Mouse (Mus musculus): ENCODE data around the gene Tsacc. TPM values are rescaled to one million over a fixed set of nuclear protein-coding genes. Genes with fewer than 3 reads are reported as not detected.
"Not testable (repeated sequence)": the region's sequence is repeated elsewhere in the genome, so short reads cannot be mapped to it uniquely, and the experiment has no call there.

Tsacc gene
- polyA plus RNA-seq, 1 experiment from 2014 or later: 2.1 TPM

DNA sequence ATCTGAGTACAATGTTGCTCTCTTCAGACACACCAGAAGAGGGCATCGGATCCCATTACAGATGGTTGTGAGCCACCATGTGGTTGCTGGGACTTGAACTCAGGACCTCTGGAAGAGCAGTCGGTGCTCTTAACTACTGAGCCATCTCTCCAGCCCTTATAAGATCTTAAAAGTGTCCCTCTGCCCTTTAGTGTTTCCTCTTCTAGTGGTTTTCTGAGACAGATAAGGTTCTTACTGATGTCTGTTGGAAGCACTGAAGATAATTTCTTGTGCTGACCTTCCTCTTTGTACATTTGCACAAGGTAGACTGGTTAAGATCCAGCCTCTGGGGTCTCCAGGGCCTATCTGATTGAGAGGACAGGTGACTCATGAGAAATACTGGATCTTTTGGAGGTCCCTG lies 25.5 kb downstream of the Tsacc start:
- not testable (repeated sequence) for H3K27ac ChIP-seq; H3K4me3 ChIP-seq (ENCODE audit: inconsistent target); H3K36me3 ChIP-seq (ENCODE audit: inconsistent target); H3K79me2 ChIP-seq (ENCODE audit: inconsistent target)
- WGBS (ENCODE audit: missing documents): no CpG with 5 or more reads among the region's 2 CpGs

DNA sequence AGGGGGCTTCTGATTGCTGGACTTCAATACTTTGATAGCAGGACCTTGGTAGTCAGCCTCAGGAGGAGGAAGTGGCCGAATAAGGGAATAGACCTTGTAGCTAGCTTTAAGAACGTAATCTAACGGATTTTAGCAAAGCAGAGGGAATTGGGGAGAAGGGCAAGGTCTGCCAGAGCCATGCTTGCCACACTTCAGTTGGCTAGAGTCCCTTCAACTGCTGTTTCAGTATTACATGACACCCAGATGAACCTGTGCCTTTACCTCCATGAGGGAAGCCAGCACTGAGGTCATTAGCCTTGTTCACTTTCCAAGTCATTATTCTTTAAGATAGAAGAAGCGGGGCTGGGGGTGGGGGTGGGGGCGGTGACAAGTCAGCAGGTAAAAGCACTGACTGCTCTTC lies 27.8 kb downstream of the Tsacc start:
- H3K27ac ChIP-seq: no peak overlapping the region
- no peaks in the 10 kb centered on the region for H3K79me2 ChIP-seq (ENCODE audit: inconsistent target)
- H3K4me3 ChIP-seq (ENCODE audit: inconsistent target): no peak overlapping the region
- H3K36me3 ChIP-seq (ENCODE audit: inconsistent target): no peaks in the 10 kb centered on the region
- WGBS (ENCODE audit: missing documents): 92% methylated on average over 5 of the region's 5 CpGs

DNA sequence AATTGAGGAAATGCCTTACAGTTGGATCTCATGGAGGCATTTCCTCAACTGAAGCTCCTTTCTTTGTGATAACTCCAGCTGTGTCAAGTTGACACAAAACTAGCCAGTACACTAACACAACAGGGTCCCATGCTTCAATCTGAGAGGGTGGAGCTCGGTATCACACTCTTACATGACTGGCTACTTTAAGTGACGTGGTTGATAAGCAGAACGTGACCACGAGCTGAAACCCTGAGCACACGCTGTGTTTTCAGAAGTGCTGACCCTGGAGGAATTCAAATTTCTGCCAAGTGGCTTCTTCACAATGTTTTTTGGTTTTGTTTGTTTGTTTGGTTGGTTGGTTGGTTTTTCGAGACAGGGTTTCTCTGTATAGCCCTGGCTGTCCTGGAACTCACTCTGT lies 28.8 kb downstream of the Tsacc start:
- not testable (repeated sequence) for H3K4me3 ChIP-seq (ENCODE audit: inconsistent target); H3K27ac ChIP-seq; H3K36me3 ChIP-seq (ENCODE audit: inconsistent target); H3K79me2 ChIP-seq (ENCODE audit: inconsistent target)
- 76% methylated on average over 6 of the region's 6 CpGs for WGBS (ENCODE audit: missing documents)

DNA sequence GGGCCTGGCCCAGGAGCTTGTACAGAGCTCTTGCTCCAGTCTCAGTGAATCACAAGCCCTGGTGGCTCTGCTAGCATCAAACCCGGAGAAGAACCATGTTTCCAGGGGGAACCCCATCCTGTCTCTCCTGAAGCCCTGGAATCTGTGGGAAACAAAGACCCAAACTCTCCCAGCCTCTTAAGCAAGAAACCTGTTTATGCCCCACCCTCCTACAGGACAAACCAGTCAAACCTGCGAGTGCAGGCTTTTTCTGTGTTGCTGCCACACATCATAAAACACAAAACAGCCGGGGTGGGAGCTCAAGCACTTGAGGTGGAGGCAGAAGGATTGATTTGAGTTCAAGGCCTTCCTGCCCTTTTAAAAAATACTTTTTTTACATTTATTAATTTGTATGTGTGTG lies 34.5 kb downstream of the Tsacc start:
- Histone ChIP-seq H3K4me3 (ENCODE audit: inconsistent target) (no peak overlapping the region), H3K27ac (no peak overlapping the region), H3K36me3 (ENCODE audit: inconsistent target) (no peaks in the 10 kb centered on the region), H3K79me2 (ENCODE audit: inconsistent target) (no peaks in the 10 kb centered on the region)
- 83% methylated on average over 3 of the region's 3 CpGs for WGBS (ENCODE audit: missing documents)

DNA sequence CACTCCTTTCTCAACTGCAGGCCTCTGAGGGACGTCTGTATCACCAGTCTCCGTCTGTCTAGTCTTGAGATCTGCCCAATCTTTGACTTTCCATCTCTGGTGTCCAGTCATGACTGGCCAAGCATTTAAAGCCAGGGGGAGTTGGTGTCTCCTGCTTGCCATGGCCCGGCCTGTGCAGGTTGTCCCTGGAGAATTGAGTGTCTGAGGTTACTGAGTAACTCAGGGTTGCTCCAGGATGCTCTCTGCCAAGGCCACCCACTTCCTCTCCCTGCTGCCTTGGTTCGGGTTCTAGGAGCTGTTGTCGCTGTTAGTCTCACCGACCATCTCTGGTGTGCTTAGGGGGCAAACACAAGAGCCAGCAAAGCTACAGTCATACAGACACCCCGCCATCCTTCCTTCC lies 40.4 kb downstream of the Tsacc start:
- 73% methylated on average over 7 of the region's 7 CpGs for WGBS (ENCODE audit: missing documents)
- H3K36me3 ChIP-seq (ENCODE audit: inconsistent target): no peaks in the 10 kb centered on the region
- no peak overlapping the region for H3K4me3 ChIP-seq (ENCODE audit: inconsistent target)
- no peak overlapping the region for H3K27ac ChIP-seq
- no peaks in the 10 kb centered on the region for H3K79me2 ChIP-seq (ENCODE audit: inconsistent target)

DNA sequence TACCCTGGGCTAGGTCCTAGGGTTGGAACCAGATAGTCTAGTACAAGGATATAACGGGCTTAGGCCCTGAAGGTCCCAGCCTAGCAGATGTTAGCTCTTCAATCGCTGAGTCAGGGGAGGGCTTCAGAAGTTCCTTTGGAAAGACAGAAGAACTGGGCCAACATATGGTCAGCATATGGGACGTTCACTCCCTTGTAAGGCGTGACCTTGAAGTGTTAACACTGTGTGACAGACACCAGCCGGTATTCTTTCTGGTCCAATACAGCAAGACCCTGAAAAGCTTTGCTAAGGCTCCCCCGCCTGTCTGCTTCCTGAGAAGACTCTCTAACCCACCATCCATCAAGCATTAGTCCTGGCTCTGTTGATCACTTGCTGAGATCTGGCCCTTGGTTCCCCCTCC lies 40.8 kb downstream of the Tsacc start:
- WGBS (ENCODE audit: missing documents): 87% methylated on average over 6 of the region's 6 CpGs

DNA sequence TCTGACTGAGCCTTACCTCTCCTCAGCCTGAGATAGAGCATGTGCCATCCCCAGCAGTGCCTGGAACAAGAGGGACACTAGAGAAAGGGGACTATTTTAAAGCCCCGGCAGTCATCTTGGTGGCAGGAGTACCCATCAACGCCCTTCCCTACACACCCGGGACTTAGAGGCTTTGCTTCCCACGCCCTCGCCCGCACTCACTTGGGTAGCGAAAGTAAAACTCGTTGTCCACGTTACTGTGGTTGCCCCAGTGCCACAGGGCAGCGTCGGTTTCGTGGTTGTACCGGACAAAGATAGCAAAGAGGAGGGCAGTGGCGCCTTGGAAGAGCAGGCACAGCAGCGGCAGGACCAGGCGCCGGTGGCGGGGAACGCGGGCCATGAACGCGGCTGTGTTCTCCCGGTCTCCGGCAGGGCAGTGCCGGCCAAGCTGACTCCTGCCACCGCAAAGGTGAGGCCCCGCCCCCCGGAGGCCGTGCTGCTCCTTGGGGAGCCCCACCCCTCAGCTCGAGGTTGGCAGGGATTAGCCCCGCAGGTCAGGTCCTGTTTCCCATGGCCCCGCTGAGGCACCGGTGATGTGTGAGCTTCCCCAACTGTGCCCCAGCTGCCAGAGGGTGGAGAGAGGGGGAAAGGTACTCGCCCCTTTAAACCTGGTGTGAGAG lies 42.4 kb downstream of the Tsacc start, which contains the start of gene Rhbg:
Gene Rhbg, minus strand, starts transcription at position 442 of the 659 bp plus-strand sequence.
- H3K79me2 ChIP-seq (ENCODE audit: inconsistent target): no peaks in the 10 kb centered on the region
- 2% methylated on average over 28 of the region's 34 CpGs for WGBS (ENCODE audit: missing documents)
- H3K36me3 ChIP-seq (ENCODE audit: inconsistent target): no peaks in the 10 kb centered on the region
- no peak within 1 kb of the TSS for H3K27ac ChIP-seq
- H3K4me3 ChIP-seq (ENCODE audit: inconsistent target): peak within 1 kb of the TSS; percentile 7; the same call in 1 of the 2 replicates

More for the DNA sequence above, 40.8 kb downstream of the Tsacc start:
- no peaks in the 10 kb centered on the region for H3K36me3 ChIP-seq (ENCODE audit: inconsistent target)
- no peak overlapping the region for H3K4me3 ChIP-seq (ENCODE audit: inconsistent target)
- H3K27ac ChIP-seq: no peak overlapping the region
- no peaks in the 10 kb centered on the region for H3K79me2 ChIP-seq (ENCODE audit: inconsistent target)

DNA sequence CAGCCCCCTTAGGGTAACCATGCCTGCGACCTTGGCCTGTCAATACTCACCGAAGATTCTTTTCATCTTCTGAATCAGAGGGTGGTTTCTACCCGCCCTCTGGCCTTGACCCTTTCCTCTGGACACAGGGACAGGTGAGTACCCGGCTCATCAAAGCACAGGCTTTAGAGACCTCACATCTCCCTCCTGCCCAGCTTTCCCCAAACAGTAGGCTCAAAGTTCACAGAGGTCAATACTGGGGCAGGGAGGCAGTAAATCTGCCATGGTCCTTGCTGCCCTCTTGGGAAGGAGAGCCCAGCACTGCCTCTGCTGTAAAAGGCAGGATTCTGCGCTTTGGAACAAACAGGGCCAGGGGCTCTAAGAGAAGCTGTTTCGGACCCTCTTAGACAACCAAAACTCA lies 44.1 kb downstream of the Tsacc start:
- Histone ChIP-seq H3K4me3 (ENCODE audit: inconsistent target) (no peak overlapping the region), H3K27ac (no peak overlapping the region), H3K79me2 (ENCODE audit: inconsistent target) (no peaks in the 10 kb centered on the region), H3K36me3 (ENCODE audit: inconsistent target) (no peaks in the 10 kb centered on the region)
- 91% methylated on average over 6 of the region's 6 CpGs for WGBS (ENCODE audit: missing documents)

DNA sequence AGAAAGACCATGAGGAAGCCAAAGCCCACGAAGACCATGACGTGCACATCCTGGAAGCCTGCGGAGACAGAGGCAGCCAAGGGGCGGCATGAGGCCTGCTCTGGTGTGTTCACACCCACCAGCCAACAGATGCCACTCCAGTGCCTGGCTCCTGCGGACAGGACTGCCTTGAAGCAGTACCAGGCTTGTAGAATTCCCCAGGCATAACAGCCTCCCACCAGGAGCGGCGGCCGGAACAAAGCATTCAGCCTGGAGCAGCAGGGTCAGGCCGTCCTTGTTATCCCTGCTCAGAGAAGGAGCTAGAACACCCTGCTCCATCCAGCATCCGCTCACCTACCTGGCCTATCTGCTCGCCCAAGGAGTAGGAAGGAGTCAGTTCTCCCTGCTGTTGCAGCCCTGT lies 48.4 kb downstream of the Tsacc start:
- no peaks in the 10 kb centered on the region for H3K79me2 ChIP-seq (ENCODE audit: inconsistent target)
- no peaks in the 10 kb centered on the region for H3K36me3 ChIP-seq (ENCODE audit: inconsistent target)
- 67% methylated on average over 8 of the region's 11 CpGs for WGBS (ENCODE audit: missing documents)
- H3K27ac ChIP-seq: no peak overlapping the region
- H3K4me3 ChIP-seq (ENCODE audit: inconsistent target): no peak overlapping the region

DNA sequence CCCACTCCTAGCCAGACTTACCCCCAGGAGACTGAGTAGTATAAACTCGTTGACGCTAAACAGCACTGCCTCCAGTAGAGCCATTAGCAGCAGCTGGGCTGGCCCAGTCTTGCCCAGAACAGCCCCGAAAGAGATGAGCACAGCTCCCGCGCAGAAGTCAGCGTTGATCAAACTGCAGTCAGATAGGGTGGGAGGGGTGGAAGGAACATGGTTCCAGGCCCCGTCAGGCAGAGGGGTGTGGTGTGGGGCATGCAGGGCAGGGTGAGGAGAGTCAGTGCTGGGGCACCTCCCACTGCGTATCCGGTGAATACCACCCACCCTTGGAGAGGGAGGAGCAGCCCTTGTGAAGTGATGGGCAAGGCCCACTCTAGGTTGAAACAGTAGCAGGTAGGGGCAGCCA lies 49.1 kb downstream of the Tsacc start:
- Histone ChIP-seq H3K79me2 (ENCODE audit: inconsistent target) (no peaks in the 10 kb centered on the region), H3K36me3 (ENCODE audit: inconsistent target) (no peaks in the 10 kb centered on the region), H3K27ac (no peak overlapping the region), H3K4me3 (ENCODE audit: inconsistent target) (no peak overlapping the region)
- WGBS (ENCODE audit: missing documents): 88% methylated on average over 9 of the region's 9 CpGs

DNA sequence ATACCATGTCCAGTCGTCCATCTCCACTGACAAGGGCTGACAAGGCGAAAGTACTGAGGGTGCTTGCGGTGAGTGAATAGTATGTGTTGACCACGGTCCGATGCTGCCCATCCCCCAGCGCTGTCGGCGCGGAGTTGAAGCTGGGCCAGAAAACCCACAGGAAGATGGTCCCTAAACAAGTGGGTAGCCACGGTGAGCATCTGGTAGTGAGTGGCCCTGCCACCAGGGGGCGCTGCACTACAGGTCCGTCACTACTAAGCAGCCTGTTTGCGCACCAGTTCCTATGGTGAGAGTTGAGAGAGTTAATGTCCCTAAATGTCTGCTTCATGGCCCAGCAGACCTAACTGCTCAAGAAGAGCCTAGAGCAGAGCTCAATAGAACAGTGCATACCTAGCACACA lies 51.0 kb downstream of the Tsacc start:
- Histone ChIP-seq H3K36me3 (ENCODE audit: inconsistent target) (no peaks in the 10 kb centered on the region), H3K27ac (no peak overlapping the region), H3K79me2 (ENCODE audit: inconsistent target) (no peaks in the 10 kb centered on the region), H3K4me3 (ENCODE audit: inconsistent target) (no peak overlapping the region)
- WGBS (ENCODE audit: missing documents): 9% methylated on average over 13 of the region's 13 CpGs

DNA sequence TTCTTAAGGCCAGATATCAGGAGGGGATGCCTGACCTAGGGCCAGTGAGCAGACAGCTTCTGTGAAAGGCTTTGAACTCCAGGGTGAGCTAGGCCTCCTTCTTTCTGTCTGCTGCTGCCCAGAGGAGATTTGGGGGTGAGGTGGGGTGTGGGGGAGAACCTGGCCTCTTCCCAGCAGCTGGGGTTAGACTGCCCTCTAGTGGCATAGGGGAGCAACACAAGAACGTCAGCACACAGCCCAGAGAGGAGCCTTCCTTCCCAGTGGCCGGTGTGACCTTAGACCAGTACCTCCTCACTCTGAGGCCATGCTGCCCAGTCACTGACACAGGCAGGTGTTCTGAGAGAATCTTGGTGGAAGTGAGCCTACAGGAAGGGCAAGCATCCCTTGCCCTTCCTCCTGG lies 52.7 kb downstream of the Tsacc start:
- no peaks in the 10 kb centered on the region for H3K36me3 ChIP-seq (ENCODE audit: inconsistent target)
- H3K27ac ChIP-seq: no peak overlapping the region
- WGBS (ENCODE audit: missing documents): 11% methylated on average over 2 of the region's 2 CpGs
- H3K79me2 ChIP-seq (ENCODE audit: inconsistent target): no peaks in the 10 kb centered on the region
- H3K4me3 ChIP-seq (ENCODE audit: inconsistent target): no peak overlapping the region

DNA sequence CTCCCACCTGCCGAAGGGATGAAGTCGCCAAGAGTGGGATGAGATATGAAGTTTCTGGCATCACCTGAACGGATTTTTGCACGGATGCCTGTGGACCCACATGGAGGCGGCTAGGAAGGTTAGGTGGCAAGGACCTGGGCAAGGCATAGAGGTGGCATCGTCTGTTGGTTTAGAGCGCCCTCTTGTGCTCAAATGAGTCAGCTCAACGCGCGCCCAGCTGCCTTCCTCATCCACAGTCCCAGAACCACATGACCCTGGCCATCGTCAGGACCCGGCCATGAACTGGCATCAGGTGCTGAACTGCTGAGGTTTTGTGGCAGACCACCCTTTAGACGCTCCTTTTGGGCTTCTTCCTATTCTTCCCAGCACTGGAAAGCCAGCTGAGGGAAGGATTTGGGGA lies 54.3 kb downstream of the Tsacc start:
- WGBS (ENCODE audit: missing documents): 1% methylated on average over 13 of the region's 13 CpGs
- H3K36me3 ChIP-seq (ENCODE audit: inconsistent target): no peaks in the 10 kb centered on the region
- no peak overlapping the region for H3K27ac ChIP-seq
- no peak overlapping the region for H3K4me3 ChIP-seq (ENCODE audit: inconsistent target)
- H3K79me2 ChIP-seq (ENCODE audit: inconsistent target): no peaks in the 10 kb centered on the region

DNA sequence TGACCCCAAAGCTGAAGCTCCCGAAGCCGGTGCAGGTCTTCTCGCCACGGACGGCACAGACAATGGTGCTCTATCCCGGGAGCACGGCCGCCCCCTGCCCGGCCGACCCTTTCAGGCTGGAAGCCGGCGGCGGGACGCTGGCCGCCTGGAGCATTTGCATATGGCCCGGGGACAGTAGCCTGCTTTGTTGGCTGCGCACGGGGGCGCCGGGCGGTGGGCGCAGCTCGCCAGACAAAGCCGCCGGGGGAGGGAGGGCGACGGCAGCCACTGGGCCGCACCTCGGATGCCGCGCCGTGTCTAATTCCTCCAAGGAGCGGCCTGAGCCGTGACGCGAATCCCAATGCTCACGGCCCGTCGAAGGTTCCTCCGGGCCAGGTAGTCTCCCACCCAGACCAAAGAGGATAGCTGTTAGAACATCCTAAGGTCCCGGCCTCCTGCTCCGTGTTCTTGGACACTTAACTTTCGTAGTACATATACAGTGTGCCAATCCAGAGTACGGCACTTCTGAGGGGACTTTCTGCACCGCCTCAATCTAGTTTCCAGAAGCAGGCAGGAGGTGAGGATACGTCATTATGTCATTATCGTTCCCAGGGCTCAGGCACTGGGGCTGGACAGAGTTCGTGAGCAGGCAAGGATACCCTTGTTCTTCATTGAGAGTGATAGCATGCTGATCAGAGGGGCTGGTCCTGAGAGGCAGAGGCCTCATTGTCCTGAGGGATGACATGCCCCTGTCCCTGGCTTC lies 55.6 kb downstream of the Tsacc start:
- Histone ChIP-seq H3K27ac (no peak overlapping the region), H3K4me3 (ENCODE audit: inconsistent target) (no peak overlapping the region), H3K79me2 (ENCODE audit: inconsistent target) (no peaks in the 10 kb centered on the region), H3K36me3 (ENCODE audit: inconsistent target) (no peaks in the 10 kb centered on the region)
- WGBS (ENCODE audit: missing documents): 7% methylated on average over 48 of the region's 48 CpGs

DNA sequence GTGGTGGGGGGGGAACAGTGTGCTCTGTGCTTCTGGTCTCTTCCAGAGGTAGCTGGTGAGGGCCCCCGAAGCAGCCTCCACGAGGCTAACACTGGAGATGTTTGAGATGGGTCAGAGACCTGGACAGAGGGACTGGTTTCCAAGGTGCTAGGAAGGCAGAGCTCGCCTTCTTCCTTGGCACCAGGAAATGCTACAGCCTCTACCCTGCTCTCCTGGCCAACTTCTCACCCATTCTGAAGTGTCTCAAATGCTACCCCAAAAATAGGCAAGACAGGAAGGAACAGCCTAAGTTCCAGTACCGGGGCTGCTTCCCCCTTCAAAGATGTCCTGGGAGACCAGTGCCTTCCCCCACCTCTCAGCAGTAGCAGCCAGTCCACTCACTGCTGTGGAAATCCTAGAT lies 57.4 kb downstream of the Tsacc start:
- Histone ChIP-seq H3K4me3 (ENCODE audit: inconsistent target) (no peak overlapping the region), H3K79me2 (ENCODE audit: inconsistent target) (no peaks in the 10 kb centered on the region), H3K27ac (no peak overlapping the region), H3K36me3 (ENCODE audit: inconsistent target) (no peaks in the 10 kb centered on the region)
- WGBS (ENCODE audit: missing documents): 33% methylated on average over 4 of the region's 4 CpGs

Data from macrophage (primary cell).